Mouse (Mus musculus): ENCODE measurements around the gene Camta1.

- no peak for TF ChIP-seq GATA1 (IDR thresholded peaks at IDR 0.05; ENCODE audit: low read length)
- no peak for TF ChIP-seq TAL1 (IDR thresholded peaks at IDR 0.05; ENCODE audit: low read length)
These were observed 173.5 kb downstream of the Camta1 start for GRCm38 (mm10) chr4:151688206-151688605.
